Mouse (Mus musculus): ENCODE results near the gene Pecr. TPM values are rescaled to one million over a fixed set of nuclear protein-coding genes. Genes with fewer than 3 reads are reported as not detected.

Pecr gene
- 15.5 TPM for polyA plus RNA-seq (2014; fragmentation: Illumina TruSeq; extraction: RNeasy Lipid Tissue Mini Kit (QIAGEN cat#74804); ENCODE audit: low read depth, low replicate concordance)

GRCm38 (mm10) chr1:72283992-72284485 lies at the start of gene Pecr, which contains the start of gene Tmem169:
Gene Pecr (minus strand): TSS chr1:72284314.
Gene Tmem169 (plus strand): TSS chr1:72284369.

GRCm38 (mm10) chr1:72307317-72307798 lies 23.2 kb upstream of the Pecr start, which contains the start of gene Xrcc5:
Gene Xrcc5 (plus strand): TSS chr1:72307421.

GRCm38 (mm10) chr1:72211701-72212699 lies 72.1 kb downstream of the Pecr start, which contains the start of gene Mreg:
Gene Mreg (minus strand): TSS chr1:72212307.

Other genes starting within 250 kb of the Pecr start
- 25.2 TPM for gene Mreg, start 72.0 kb downstream of the Pecr start, polyA plus RNA-seq (2014; fragmentation: Illumina TruSeq; extraction: RNeasy Lipid Tissue Mini Kit (QIAGEN cat#74804); ENCODE audit: low read depth, low replicate concordance)
- gene Tmem169, start 55 bp upstream of the Pecr start, polyA plus RNA-seq (2014; fragmentation: Illumina TruSeq; extraction: RNeasy Lipid Tissue Mini Kit (QIAGEN cat#74804); ENCODE audit: low read depth, low replicate concordance), result 0.60 TPM
- 19.2 TPM for gene Xrcc5, start 23.1 kb upstream of the Pecr start, polyA plus RNA-seq (2014; fragmentation: Illumina TruSeq; extraction: RNeasy Lipid Tissue Mini Kit (QIAGEN cat#74804); ENCODE audit: low read depth, low replicate concordance)